Mouse (Mus musculus): ENCODE measurements around the gene Tas2r134.

DNA sequence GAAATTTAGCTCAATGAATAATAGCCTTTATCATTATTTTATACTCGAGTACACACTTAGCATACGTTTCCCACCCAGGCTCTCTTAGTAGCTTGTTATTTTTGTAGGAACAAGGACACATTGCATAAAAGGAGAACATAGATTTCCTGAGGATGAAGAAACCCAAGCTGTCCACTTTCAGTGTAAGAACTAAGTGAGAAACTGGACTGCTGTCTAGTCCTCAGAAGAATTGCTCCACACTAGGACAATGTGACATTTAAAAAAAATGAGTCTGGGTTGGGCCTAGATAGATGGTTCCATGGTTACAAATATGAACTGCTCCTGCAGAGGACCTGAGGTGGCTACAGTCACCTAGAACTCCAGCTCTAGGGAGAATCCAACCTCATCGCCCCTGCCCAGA is 20.7 kb downstream of the Tas2r134 start:
- TF ChIP-seq CTCF (IDR thresholded peaks at IDR 0.05; ENCODE audit: insufficient read depth, low read depth, low read length): no peak
- TF ChIP-seq POLR2A (IDR thresholded peaks at IDR 0.05; ENCODE audit: insufficient read depth, low read depth, low read length): no peak
